In genomic region chr17:26530590-26531081, GRCm38 (mm10) we compare ENCODE assay signal across 8 mouse cellular contexts. TPM values are rescaled to one million over a fixed set of nuclear protein-coding genes. Genes with fewer than 3 reads are reported as not detected.
DNase-seq lines count a peak whose midpoint lies in the region; ATAC-seq lines count a peak whose summit lies in the region.

No protein-coding gene starts in this region.

- peak; percentile 65 for DNase-seq in CD4-positive, CD25-positive, alpha-beta regulatory T cell, adult 2 months (ENCODE audit: low read depth, low spot score)
- peak; percentile 72 for DNase-seq in adrenal gland, postnatal 10 days
- DNase-seq in heart, adult 8-10 months (ENCODE audit: low spot score): peak; percentile 92
- DNase-seq in forebrain, embryonic 11.5 days (ENCODE audit: low spot score): no peak
- DNase-seq in cerebellum, postnatal 4 days (ENCODE audit: low spot score in 2 of 2): no peak

- no peaks in the 10 kb centered on the region for H3K27me3 ChIP-seq in lung, embryonic 15.5 days
- H3K27me3 ChIP-seq in forebrain, embryonic 11.5 days (ENCODE audit: control insufficient read depth, insufficient read depth, low read length): no peaks in the 10 kb centered on the region

- no peaks in the 10 kb centered on the region for H3K9me3 ChIP-seq in lung, embryonic 15.5 days
- no peaks in the 10 kb centered on the region for H3K9me3 ChIP-seq in forebrain, embryonic 11.5 days (ENCODE audit: control insufficient read depth, low read length)

- 37% methylated on average over 3 of the region's 3 CpGs for WGBS in lung, embryonic 15.5 days
- 70% methylated on average over 3 of the region's 3 CpGs for WGBS in forebrain, embryonic 11.5 days

- H3K4me3 ChIP-seq in lung, embryonic 15.5 days: no peak overlapping the region
- no peak overlapping the region for H3K4me3 ChIP-seq in forebrain, embryonic 11.5 days (ENCODE audit: low read depth, low read length)

- no peak for ATAC-seq in CD4-positive, CD25-positive, alpha-beta regulatory T cell, adult 4 months
- ATAC-seq in lung, embryonic 15.5 days (ENCODE audit: borderline replicate concordance, extremely low read depth, low FRiP score, low TSS enrichment): peak; percentile 37; the same call in 1 of the 2 replicates
- ATAC-seq in forebrain, embryonic 11.5 days (replicated peaks; ENCODE audit: low FRiP score): no peak
- ATAC-seq in erythroid progenitor cell, adult 5-6 weeks (replicated peaks; ENCODE audit: low FRiP score, poor library complexity, severe bottlenecking): no peak

- no peak overlapping the region for H3K9ac ChIP-seq in lung, embryonic 15.5 days
- H3K9ac ChIP-seq in forebrain, embryonic 11.5 days (ENCODE audit: low read length): no peak overlapping the region

- H3K27ac ChIP-seq in lung, embryonic 15.5 days: 0 out of 2 replicates have a peak overlapping the region, but pooled peaks have one; percentile 7
- H3K27ac ChIP-seq in forebrain, embryonic 11.5 days (ENCODE audit: low read depth, low read length): no peak overlapping the region

- no peaks in the 10 kb centered on the region for H3K36me3 ChIP-seq in lung, embryonic 15.5 days
- no peaks in the 10 kb centered on the region for H3K36me3 ChIP-seq in forebrain, embryonic 11.5 days (ENCODE audit: control insufficient read depth, insufficient read depth, low read length)

- H3K4me2 ChIP-seq in lung, embryonic 15.5 days: no peak overlapping the region
- H3K4me2 ChIP-seq in forebrain, embryonic 11.5 days (ENCODE audit: low read depth, low read length, severe bottlenecking): no peak overlapping the region

- H3K4me1 ChIP-seq in lung, embryonic 15.5 days: peaks cover 12% of the 10 kb centered on the region
- no peaks in the 10 kb centered on the region for H3K4me1 ChIP-seq in forebrain, embryonic 11.5 days (replicated peaks; ENCODE audit: control insufficient read depth, insufficient read depth, low read length)

RNA-seq across cellular contexts. Expression of gene Ergic1, which starts 30.7 kb away (rescaled TPM):
- polyA plus RNA-seq in CD4-positive, CD25-positive, alpha-beta regulatory T cell, adult 4 months (2017; shearing (Covaris generic)): 10 to 100 TPM; 37.2 to 77.2 TPM
- 100 to 1,000 TPM; 137 to 143 TPM for total RNA-seq in adrenal gland, postnatal 10 days (2021)
- 10 to 100 TPM; 52.7 to 57.9 (median 55.4) TPM for total RNA-seq in heart, adult 8-10 months (2022)
- polyA plus RNA-seq in lung, embryonic 15.5 days (2015; fragmentation: Nextera tagmentation; extraction: Ambion mirVana): 97.3 and 102 TPM in 2 replicates
- polyA plus RNA-seq in forebrain, embryonic 11.5 days (2014; fragmentation: Nextera tagmentation; extraction: Ambion mirVana): 139 and 145 TPM in 2 replicates
- total RNA-seq in erythroid progenitor cell, adult 5-6 weeks (2015; ENCODE audit: low replicate concordance): 6.7 and 12.6 TPM in 2 replicates
- total RNA-seq in erythroid progenitor cell, adult 5-6 weeks (2017; ENCODE audit: low replicate concordance): 3.7 and 3.9 TPM in 2 replicates

RNA-seq across cellular contexts. Expression of gene Dusp1, which starts 31.3 kb away (rescaled TPM):
- 10 to 100 TPM; 24.6 to 24.7 TPM for polyA plus RNA-seq in CD4-positive, CD25-positive, alpha-beta regulatory T cell, adult 4 months (2017; shearing (Covaris generic))
- 10 to 100 TPM; 40.3 to 89.1 TPM for total RNA-seq in adrenal gland, postnatal 10 days (2021)
- total RNA-seq in heart, adult 8-10 months (2022): 10 to 100 TPM; 51.1 to 75.8 (median 59.4) TPM
- 23.1 and 25.9 TPM in 2 replicates for polyA plus RNA-seq in lung, embryonic 15.5 days (2015; fragmentation: Nextera tagmentation; extraction: Ambion mirVana)
- 35.7 and 37.6 TPM in 2 replicates for polyA plus RNA-seq in forebrain, embryonic 11.5 days (2014; fragmentation: Nextera tagmentation; extraction: Ambion mirVana)
- total RNA-seq in erythroid progenitor cell, adult 5-6 weeks (2015; ENCODE audit: low replicate concordance): 156 and 175 TPM in 2 replicates
- 20.0 and 35.4 TPM in 2 replicates for total RNA-seq in erythroid progenitor cell, adult 5-6 weeks (2017; ENCODE audit: low replicate concordance)

Comparison
In these comparisons a context has a peak if more than half of its experiments do, and no peak if none do; other contexts are left out.
1. DNase-seq: peak in CD4-positive, CD25-positive, alpha-beta regulatory T cell, adult 2 months (single experiment), adrenal gland, postnatal 10 days (single experiment) and heart, adult 8-10 months (single experiment); none in forebrain, embryonic 11.5 days (single experiment) and cerebellum, postnatal 4 days (0 of 2).